Mouse (Mus musculus) 3134 (cell line): ENCODE measurements at regions not wholly inside any gene's neighbourhood (a gene's known extent, or its start where the extent isn't known, plus 50 kb on each side); places are given as distances from the start of the nearest gene placed in this dataset.

Experiments used
- DNase-seq: peaks from one replicate; pipeline ENCODE4 v3.0.0-alpha.2; 2011; ENCODE audit warnings: low spot score; ENCODE audit not compliant: insufficient read length; ENCODE audit errors: extremely low read depth

DNA sequence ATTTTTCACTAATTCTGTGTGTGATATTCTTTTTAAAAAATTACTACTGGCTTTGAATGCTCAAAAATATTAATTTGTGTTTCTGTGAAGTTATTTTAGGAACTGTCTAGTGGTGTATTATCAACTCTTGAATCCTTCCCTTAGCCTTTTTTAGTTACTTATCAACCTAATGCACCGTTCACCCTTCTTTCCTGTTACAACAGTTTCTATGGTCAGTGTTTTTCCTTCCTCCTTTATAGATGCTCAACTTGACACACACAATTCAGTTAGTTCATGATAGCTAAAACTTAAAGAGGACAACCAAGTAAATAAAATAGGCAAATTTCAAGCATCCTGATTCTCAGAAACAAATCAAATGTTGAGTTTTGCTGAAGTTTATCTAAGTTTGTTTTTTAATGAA is 506.9 kb downstream of the Flrt2 start:
- no peak for DNase-seq

DNA sequence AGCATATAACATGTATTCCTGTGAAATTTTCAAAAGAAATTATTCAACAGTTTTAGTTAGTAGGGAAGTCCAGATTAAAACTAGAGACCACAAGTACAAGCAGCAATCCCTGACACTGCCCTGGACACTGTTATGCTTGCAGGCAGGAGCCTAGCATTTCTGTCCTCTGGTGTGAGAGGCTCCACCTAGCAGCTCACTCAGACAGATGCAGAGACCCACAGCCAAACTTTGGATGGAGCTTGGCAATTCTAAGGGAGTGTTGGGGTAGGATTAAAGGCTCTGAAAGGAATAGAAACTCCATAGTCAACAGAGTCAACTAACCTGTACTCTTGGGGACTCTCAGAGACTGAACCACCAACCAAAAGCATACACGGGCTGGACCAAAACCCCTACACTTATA is 509.8 kb downstream of the Flrt2 start:
- DNase-seq: no peak

DNA sequence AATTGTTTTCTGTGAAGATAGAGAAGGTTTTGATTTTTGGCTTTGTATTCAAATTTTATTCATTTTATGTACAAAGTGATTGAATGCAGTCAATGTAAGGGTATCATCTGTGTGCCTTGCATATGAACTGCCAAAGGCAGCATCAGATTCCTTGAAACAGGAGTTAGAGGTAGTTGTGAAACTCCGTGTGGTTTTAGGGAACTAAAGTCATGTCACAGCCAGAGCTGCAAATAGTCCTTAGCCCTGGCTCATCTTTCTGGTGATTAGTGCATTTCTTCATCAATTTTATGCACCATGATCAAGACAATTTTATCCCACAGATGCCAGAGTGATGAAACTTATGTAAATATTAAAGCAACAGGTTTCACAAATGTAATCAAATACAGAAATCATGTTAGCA is 534.4 kb downstream of the Flrt2 start:
- DNase-seq: no peak

DNA sequence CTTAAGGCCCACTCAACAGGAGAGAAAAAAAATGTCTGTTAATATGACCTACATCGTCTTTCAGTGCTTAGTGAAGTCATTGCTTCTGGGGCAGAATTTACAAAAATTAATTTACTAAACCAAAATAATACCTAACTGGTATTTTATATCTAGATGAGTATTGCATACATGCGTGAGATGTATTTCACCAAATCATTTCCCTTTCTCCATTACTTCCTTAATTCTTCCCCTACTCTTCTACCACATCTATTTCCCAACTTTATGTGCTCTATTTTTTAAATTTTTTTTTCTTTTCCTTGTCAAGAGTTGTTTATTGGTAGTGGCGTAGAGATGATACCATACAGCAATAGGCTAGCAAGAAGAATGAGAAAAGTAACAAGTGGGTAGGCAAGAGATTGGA is 536.7 kb downstream of the Flrt2 start:
- no peak for DNase-seq

DNA sequence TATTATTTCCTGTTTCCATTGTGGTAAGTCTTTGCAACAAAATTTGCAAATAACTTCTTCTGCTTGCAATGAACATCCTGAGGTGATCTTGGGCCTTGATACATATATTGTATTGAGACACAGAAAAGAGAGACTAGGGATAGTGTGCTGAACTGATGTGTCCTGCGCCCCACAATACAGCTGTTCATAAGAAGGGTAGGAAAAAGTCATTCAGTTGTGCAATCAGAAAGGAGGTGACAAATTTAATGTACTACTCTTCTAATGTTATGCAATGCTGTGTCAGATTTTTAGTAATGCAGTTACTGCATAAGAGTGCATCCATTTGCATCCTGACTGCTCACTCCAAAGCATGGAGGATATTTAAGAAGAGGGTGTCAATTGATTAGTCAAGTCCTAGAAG is 543.5 kb downstream of the Flrt2 start:
- no peak for DNase-seq

DNA sequence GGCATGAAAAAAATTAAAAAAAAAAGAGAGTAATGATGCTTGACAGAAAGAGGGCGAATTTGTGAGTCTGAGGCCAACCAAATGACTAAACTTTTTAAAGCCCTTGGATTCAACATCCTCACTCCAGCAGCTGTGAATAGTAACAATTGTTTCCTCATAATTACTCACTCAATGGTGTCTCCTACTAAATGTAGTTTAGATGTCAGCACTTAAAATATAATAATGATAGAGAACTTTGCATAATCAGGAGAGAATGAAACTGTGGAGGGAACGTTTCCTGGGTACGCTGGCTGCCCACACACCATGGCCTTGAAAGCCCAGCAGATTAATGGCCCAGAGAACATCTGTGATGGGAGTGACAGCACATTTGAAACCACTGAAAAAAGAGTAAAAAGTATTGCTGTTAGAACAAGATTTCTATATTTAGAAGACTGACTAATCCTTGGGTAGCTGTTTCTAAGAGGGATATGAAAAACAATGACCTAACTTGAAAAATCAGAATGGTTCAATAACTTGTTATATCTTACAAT is 544.0 kb downstream of the Flrt2 start:
- DNase-seq: no peak

DNA sequence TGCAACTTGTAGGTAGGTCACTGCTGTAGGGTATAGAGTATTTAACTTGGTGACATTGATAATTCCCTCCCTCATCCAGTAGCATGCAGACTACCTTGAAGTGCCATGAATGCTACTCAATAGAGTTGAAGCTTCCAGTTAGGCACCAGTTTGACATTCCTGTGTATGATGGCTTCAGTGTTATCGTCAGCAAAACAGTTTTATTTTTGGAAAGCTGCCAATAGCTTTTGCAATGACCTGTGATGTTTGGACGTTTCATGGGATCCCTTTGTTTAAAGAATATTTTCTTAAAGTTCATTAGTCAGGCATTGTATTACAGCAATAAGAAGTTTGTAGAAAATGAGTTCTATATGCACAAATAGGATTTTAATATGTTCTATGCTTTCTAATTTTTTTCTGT is 547.6 kb downstream of the Flrt2 start:
- DNase-seq: no peak

DNA sequence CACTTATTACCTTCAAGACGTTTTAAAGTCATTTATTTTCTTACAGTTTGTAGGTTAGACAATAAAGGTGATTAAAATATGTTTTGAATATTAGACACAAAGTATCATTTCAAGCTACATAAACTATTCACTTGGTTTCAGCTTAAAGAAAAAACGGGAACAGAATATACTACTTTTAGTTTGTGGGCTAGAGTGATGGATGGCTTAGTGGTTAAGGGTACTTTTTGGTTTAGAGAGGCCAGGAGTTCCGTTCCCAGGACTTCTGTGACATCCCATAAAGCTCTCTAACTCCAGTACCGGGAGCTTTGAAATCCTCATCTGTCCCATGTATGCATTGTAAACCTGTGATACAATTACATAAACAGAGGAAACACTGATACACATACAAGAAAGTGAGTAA is 570.0 kb downstream of the Flrt2 start:
- DNase-seq: no peak

DNA sequence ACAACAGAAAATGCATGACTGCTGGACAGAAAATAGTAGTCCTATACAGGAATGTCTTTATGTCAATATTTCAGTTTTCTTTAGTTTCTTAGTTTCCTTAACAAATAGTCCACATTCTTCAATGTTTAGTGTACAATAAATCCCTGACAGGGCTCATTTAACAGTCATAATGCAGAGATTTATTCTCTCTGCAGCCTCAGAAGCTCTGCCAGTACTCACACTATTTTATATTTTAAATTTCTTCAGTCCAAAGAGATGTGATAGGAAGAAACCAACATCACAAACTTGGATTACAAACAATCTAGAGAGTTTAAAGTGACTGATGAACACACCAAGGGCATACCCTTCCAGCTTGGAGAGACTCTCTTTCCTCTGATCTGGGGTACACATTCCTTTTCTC is 583.9 kb downstream of the Flrt2 start:
- DNase-seq: no peak

DNA sequence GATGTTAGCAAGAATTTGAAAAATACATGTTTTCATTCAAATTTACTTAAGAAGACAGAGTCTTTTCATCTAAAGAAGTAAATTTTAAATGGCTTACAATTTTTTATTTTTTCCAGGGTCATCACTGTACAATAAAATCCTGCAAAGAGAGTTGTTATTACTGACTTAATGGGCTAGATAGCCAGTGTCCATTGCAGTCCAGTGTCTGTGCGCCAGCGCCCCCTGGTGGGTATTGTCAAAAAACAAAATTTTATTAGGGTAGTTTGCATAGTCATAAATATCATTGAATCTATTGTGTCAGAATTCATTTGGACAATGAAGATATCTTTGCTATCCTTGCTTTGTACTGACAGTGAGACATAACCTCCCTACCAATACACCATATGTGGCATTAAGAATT is 619.1 kb downstream of the Flrt2 start:
- no peak for DNase-seq

DNA sequence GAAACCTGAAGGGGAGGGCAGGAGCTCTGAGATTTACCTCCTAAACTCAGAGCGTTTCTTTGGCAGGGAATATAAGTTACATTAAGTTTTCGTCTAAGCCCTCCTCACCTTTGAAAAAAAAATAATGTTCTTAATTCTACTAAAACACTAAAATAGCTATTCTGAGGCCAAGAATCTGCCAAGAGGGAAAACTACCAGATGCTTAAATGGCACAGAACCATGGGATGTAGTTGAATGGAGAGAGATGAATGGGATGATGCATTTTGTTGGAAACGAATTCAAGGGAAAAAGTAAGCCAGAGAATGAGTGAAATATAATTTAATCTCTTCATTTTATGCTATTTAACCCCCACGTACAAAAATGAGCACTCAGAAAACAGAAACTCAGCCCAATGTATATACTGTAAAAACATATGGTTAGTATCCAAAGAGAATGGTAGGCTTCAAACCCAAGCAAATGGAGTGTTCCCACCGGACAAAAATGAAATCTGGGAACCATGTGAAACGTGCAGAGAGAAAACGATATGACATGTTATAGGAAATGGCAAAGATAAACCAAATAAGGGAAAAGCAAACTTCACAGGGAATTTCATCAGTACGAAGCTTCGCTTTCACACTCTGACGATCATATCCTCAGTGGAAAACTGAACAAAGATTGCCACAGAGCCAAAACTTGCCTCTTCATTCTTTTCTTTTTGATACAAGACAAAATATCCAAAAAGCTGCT is 631.2 kb downstream of the Flrt2 start:
- no peak for DNase-seq

DNA sequence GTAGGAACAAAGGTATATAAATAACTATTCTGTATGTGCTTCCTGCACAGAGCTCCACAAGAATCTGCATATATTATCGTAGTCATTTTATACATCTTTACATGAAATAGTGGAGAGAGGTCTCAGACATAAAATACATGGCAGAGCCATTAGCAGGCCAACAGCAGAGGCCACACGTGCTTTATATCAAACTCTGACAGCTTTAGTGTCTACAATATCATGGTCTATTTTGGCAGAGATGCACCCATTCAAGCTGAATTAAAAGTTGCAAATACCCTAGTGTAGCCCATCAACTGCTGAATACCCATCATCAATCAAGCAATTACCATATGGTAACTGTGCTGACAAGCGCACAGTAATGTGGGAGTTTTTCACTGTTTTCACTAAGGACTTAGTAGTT is 659.1 kb downstream of the Flrt2 start:
- DNase-seq: no peak

DNA sequence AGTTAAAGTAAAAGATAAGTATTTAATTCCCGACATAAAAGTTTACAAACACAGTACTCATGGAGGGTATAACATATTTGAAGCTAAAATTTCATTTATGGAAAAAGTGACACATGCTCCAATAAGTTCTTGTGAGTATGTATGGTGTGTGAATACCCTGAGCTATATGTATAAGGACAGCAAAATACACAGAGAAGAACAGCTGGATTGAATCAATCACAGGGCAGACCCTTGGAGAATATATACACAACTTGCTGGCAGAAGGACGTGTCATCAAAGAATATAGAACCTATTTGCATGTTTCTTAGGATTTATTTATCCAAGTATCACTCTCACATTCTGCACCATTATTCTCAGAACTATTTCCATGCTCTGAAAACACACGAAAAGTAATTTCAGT is 686.9 kb downstream of the Flrt2 start:
- no peak for DNase-seq

DNA sequence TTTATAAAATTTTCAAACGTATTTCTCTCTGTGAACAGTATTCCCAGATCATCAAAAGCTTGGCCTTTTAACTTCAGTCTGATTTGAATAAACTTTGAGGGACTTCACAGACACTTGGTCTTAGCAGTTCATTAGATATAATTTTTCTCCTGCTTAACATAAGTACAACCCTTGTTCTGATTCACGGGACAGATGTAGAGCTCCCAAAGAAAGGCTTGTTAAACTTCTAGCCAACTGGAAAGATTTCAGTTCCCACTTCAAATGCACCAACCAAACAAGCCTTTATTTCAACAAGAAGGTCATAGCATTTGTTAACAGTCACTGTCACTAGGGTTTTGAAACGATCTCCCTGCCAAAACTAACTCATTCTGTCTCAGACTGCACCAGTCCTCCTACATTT is 727.1 kb downstream of the Flrt2 start:
- DNase-seq: no peak

DNA sequence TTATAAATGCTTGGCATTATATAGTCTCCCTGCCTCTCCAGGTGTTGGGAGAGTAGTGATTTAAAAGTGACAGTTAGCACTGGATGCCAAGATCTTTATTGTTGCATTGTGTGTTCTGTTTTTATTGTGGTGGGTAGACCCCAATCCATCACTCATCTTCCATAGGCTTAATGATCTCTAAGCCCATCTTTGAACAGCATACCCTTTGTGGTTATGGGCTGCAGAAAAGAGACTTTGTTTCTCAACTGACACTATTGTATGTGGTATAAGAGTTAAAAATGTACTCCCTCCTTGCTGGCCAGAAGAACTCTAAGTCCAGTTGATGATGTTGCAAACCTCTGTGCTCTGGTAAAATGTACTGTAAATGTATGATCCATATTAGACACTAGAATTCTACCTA is 727.5 kb downstream of the Flrt2 start:
- no peak for DNase-seq

DNA sequence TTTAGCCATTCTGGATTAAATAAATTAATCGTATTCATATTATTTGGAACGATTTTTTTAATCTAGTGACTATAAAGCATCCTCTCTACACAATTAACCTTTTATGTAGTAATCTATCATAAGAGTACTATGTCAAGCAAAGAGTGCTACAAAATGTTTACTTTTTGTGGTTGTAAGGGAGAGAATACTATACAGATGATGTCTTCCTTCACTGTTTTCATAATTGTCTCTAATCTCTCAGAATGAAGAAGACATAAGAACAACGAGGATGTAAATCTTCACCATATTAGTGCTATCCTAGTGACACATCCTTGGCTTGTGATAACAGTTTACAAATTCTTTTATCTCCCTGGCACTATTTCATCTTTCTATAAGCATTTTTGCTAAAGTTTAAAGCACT is 735.6 kb downstream of the Flrt2 start:
- no peak for DNase-seq

DNA sequence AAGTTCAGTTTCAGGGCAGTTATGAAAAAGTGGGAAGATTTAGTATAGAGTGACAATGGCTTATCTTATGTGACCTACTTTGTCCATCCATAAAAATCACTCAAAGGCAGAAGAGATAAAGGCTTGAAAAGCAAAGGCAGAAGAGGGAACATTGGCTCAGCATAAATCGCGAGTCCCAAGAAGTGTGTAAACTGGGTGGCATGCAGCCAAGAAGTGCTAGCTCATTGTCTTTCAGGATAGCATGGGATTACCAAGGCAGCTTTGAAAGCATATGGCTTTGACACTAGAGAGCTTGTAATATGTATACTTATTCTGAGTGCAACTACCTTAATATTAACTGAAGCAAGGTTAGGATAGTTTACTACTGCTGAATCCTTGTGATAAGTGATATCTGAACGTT is 750.5 kb downstream of the Flrt2 start:
- DNase-seq: no peak

DNA sequence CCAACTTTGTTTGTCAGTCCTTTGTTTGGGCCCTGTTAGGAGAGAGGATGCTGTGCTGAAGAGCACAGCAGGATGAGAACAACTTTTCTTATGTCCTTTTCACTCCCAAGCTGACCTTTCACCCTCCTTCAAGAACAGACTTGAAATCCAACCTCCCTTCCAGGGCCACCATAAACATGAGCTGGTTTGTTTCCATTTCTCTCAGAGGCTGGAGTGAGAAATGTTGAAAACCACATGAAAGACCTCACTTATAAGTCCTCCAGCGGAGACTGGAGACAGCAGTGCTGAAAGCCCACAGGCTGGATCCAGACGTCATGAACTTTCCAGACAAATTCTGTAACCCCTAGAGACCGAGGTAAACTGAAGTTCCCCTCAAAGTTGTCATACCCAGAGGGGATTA is 761.3 kb downstream of the Flrt2 start:
- no peak for DNase-seq

DNA sequence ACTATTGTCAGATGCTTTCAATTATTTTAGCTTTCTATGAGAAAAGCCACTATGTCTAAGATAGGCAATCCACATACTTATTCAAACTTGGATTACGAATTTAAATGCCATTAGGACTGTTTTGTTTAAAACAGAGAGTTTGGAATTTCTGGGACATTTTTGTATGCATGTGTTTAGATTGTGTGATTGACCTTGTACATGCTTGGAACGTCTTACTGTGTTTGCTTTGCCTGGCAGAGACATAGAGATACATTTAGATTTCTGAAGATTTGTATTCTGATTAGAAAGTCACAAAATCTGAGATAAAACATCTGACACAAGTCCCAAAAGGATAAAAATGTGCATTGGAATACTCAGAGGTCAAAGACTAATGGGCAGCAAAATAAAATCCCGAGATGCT is 784.3 kb downstream of the Flrt2 start:
- DNase-seq: no peak

DNA sequence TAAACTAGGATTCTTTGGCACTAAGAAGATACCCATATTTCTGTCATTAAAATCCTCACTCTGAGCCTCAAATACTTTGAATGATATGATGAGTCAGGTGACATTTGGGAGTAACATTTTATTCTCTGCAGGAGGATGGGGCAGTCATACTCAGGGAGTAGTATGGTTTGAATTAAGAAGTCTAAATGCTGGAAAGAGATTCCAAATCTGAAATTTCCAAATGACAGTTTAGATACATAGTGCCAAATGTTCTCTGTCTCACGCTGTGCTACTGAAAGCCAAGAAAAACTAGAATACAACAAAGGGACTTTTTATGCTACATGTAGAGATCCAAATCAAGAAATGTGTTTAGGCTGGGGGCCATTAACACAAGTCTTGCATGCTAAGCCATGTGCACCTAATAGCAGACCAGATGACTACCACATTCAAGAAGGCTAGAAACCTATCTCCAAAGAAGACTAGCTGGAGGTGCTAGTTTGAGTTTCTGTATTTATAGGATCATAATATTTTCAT is 796.5 kb downstream of the Flrt2 start:
- no peak for DNase-seq

DNA sequence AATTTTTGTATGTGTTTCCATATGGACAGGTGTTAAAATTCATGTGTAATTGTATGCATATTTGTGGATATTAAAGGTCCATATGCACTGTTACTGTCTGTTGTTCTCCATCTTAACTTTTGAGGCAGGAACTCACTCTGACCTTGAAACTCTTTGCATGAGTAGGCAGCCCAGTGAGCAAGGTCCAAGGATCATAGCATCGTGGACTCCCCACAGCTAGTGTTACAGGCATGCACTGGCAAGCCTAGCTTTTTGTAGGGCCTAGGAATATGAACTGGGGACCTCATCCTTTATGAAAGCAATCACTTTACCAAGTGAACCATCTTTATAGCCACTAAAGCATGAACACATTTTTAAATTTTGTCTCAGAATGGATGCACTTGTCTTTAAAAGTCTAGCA is 817.6 kb downstream of the Flrt2 start:
- DNase-seq: no peak

DNA sequence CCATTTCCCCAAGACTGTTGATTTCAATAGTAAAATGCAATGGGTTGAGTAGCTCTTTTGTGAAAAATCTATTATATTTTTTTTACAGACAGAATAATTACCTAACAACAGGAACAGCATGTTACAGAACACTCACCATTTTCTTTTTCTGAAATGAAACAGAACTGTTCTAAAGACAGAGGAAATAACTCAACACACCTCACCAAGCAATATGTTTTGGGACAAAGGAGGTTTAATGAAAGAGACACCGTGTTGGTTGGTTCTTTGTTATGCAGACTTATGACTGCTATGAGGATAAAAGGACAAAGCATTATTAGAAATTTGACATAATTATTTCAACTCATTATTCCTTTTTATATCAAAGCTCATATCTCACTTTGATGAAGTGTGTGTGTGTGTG is 866.8 kb downstream of the Flrt2 start:
- no peak for DNase-seq

DNA sequence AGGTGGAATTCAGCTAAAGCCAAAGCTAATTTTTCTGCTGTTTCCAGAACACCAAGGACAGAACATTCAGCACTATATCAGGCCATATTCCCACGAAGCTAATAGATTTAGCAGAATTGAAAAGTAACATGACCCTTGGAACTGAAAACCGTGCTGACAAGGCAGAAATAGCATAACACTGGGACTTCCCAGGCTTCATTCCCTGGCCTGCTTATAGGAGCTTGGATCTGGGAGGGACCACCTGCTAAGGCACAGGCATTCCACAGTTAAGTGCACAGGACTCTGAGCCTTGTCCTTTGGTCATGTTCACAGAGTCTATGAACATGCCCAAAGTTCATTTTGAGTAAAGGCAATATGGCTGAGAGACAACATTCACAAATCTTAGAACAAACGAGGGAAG is 902.8 kb downstream of the Flrt2 start:
- DNase-seq: no peak
